Mouse (Mus musculus): ENCODE data around the gene Gm5089.

- TF ChIP-seq CTCF (IDR thresholded peaks at IDR 0.05) (no peak), POLR2A (IDR thresholded peaks at IDR 0.05; ENCODE audit: insufficient read depth, low read depth, low read length) (no peak)
Observed at GRCm38 (mm10) chr14:122427654-122428053, 23.3 kb downstream of the Gm5089 start.

Data from heart, adult 2 months (tissue).